Mouse (Mus musculus) lung, postnatal 4 days (tissue): ENCODE results near the gene Tmed2.
A peak's percentile ranks its signal among the peaks of the same experiment; 100 is the strongest.
"Not testable (repeated sequence)": the region's sequence is repeated elsewhere in the genome, so short reads cannot be mapped to it uniquely, and the experiment has no call there.

ENCODE experiments used
- DNase-seq, 2 experiments: peaks; one replicate each; pipeline ENCODE4 v3.0.0; 2021

Tmed2 gene

DNA sequence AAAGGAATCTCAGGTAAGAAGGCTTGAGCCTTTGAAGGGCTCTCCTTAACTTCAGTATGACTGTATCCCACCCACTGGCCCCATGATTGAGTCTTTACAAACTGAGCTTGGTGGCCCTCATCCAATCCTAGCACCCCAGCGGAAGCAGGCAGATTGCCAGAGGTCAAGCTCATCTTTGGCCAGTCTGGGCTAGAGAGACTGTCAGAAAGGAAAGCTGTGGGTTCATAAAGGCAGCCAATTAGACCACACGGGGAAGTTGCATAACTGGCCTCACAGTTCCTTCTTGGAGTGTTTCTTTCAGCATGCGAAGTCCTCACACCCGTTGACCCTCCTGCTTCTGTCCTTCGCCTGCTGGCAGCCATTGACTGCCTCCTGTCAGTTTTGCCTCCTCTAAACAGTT is 42.0 kb downstream of the Tmed2 start:
- DNase-seq, result peak; percentile 61 to 80

GRCm38 (mm10) chr5:124592768-124593167 is 52.3 kb downstream of the Tmed2 start:
- no peak for DNase-seq

DNA sequence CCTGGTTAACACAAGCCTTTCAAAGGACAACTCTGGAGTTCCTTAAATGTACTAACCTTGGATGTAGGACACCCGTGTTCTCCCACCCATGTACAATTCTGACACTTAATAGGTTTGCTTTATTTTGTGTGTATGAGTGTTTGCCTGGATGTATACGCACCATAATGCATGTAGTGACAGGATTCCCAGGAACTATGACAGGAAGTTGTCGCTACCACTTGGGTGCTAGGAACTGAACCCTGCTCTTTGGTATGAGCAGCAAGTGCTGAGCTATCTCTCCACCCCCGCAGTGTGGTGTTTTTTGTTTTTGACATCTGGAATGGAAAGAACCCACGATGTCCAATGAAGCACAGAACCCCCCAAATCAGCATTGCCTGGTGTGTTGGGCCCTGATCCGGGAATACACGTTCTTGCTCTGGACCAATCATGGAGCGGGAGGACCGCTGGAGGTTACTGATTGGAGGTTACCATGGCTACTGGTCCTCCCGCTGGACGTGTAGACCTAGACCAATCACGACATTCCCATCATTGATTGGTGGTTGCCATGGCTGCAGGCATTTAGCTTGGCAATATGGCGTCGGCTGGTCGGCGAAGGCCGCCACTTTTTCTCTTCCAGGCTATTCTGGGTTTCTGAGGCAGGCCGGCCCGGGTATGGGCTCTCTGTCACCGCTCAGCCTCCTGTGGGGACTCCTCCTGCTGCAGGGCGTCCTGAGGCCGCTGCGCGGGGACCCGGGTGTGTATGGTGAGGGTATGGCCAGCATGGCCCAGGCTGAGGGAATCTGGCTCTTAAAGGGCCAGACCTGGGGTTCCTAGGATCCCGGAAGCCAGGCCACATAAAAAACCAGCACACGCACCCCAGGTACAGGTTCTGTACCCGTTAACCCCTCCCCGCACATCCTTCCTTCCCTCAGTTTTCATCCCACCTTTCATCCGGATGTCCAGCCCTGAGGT is 58.0 kb downstream of the Tmed2 start:
- DNase-seq, result peak; percentile 91 to 94

- not testable (repeated sequence) for DNase-seq
Observed at GRCm38 (mm10) chr5:124599726-124600125, 59.2 kb downstream of the Tmed2 start.
